Mouse (Mus musculus): ENCODE data around the gene Cbx2.

- TF ChIP-seq CTCF (IDR thresholded peaks at IDR 0.05; ENCODE audit: borderline replicate concordance, control insufficient read depth, extremely low read depth, insufficient read depth, low read length, poor library complexity) (no peak), POLR2A (IDR thresholded peaks at IDR 0.05; ENCODE audit: control insufficient read depth, extremely low read depth, insufficient read depth, low read length, poor library complexity) (no peak)
Measured at GRCm38 (mm10) chr11:119056301-119057211, 33.8 kb downstream of the Cbx2 start.
